Mouse (Mus musculus) megakaryocyte, embryonic 14.5 days (primary cell): ENCODE results near the gene Hspg2. TPM values are rescaled to one million over a fixed set of nuclear protein-coding genes. Genes with fewer than 3 reads are reported as not detected.

ENCODE experiments used
- H3K27me3 ChIP-seq: replicated peaks from 2 replicates; pipeline ENCODE3; 2012; ENCODE audit warnings: inconsistent platforms
- H3K36me3 ChIP-seq: replicated peaks from 2 replicates; pipeline ENCODE3; 2012; ENCODE audit warnings: low read length, inconsistent platforms, mixed read lengths
- H3K4me1 ChIP-seq: 2 replicates; pipeline ENCODE4 v1.6.1; 2012; ENCODE audit warnings: inconsistent platforms
- H3K4me3 ChIP-seq: replicated peaks from 2 replicates; pipeline ENCODE3; 2012; ENCODE audit warnings: moderate library complexity, mild to moderate bottlenecking, inconsistent platforms
- H3K9me3 ChIP-seq: 2 replicates; pipeline ENCODE4 v1.6.1; 2012; ENCODE audit warnings: inconsistent platforms
- FLI1 ChIP-seq: IDR thresholded peaks from 2 replicates; pipeline ENCODE4 v1.6.1; 2012; ENCODE audit warnings: low read length, inconsistent platforms, mixed read lengths
- GATA1 ChIP-seq: IDR thresholded peaks from 3 replicates; pipeline ENCODE4 v1.6.1; 2012; ENCODE audit warnings: mixed read lengths, low read length, inconsistent platforms, borderline replicate concordance
- polyA plus RNA-seq: library from polyadenylated mRNA; stranded (reverse); fragments of >175 nt; gene quantifications from 2 replicates; pipeline ENCODE4 v1.2.3, GENCODE M21; 2012; ENCODE audit warnings: low replicate concordance; ENCODE audit not compliant: insufficient read depth

The Hspg2 gene
- polyA plus RNA-seq, 1 experiment = not detected

- H3K36me3 ChIP-seq = peaks cover 93% of the 10 kb centered on the region
- no peaks in the 10 kb centered on the region for H3K9me3 ChIP-seq
- peak overlapping the region; percentile 82 for H3K4me3 ChIP-seq
- TF ChIP-seq FLI1 (no peak), GATA1 (no peak)
- H3K27me3 ChIP-seq = no peaks in the 10 kb centered on the region
- peaks cover 62% of the 10 kb centered on the region for H3K4me1 ChIP-seq
Observed at GRCm38 (mm10) chr4:137609281-137609680, 140.7 kb downstream of the Hspg2 start.

- peak overlapping the region; percentile 82 for H3K4me3 ChIP-seq
- peaks cover 58% of the 10 kb centered on the region for H3K4me1 ChIP-seq
- peaks cover 93% of the 10 kb centered on the region for H3K36me3 ChIP-seq
- TF ChIP-seq GATA1 (no peak), FLI1 (no peak)
- H3K9me3 ChIP-seq = no peaks in the 10 kb centered on the region
- no peaks in the 10 kb centered on the region for H3K27me3 ChIP-seq
Observed at GRCm38 (mm10) chr4:137609702-137610101, 141.1 kb downstream of the Hspg2 start.

- peak overlapping the region; percentile 82 for H3K4me3 ChIP-seq
- no peaks in the 10 kb centered on the region for H3K9me3 ChIP-seq
- peaks cover 53% of the 10 kb centered on the region for H3K4me1 ChIP-seq
- H3K27me3 ChIP-seq = no peaks in the 10 kb centered on the region
- TF ChIP-seq GATA1 (no peak), FLI1 (no peak)
- peaks cover 92% of the 10 kb centered on the region for H3K36me3 ChIP-seq
Observed at GRCm38 (mm10) chr4:137610256-137610655, 141.7 kb downstream of the Hspg2 start.

Other genes starting within 250 kb of the Hspg2 start
- gene Wnt4, start 191.3 kb upstream of the Hspg2 start, polyA plus RNA-seq = not detected in 2 replicates
- 4.3 and 28.1 TPM in 2 replicates for gene Cdc42, start 111.0 kb upstream of the Hspg2 start, polyA plus RNA-seq
- gene Cela3a, start 59.0 kb upstream of the Hspg2 start, polyA plus RNA-seq = not detected in 2 replicates
- 0.47 TPM in 1 of 2 replicates, not detected in the other for gene Cela3b, start 38.2 kb upstream of the Hspg2 start, polyA plus RNA-seq
- gene 1700013G24Rik, start 15.5 kb upstream of the Hspg2 start, polyA plus RNA-seq = not detected in 2 replicates
- gene Ldlrad2, start 105.8 kb downstream of the Hspg2 start, polyA plus RNA-seq = not detected in 2 replicates
- gene Usp48, start 125.0 kb downstream of the Hspg2 start, polyA plus RNA-seq = 21.7 and 46.2 TPM in 2 replicates
- 3.9 and 26.0 TPM in 2 replicates for gene Rap1gap, start 196.0 kb downstream of the Hspg2 start, polyA plus RNA-seq